Mouse (Mus musculus): ENCODE data around the gene Anks1.
"Not testable (repeated sequence)": the region's sequence is repeated elsewhere in the genome, so short reads cannot be mapped to it uniquely, and the experiment has no call there.

- TF ChIP-seq CTCF (IDR thresholded peaks at IDR 0.05; ENCODE audit: low read depth, low read length); POLR2A (IDR thresholded peaks at IDR 0.05; ENCODE audit: extremely low read depth, insufficient read depth, low read length): not testable (repeated sequence)
These were observed 73.0 kb downstream of the Anks1 start for GRCm38 (mm10) chr17:27982070-27982457.

All from liver, adult 2 months (tissue).